Mouse (Mus musculus): ENCODE measurements at regions not wholly inside any gene's neighbourhood (a gene's known extent, or its start where the extent isn't known, plus 50 kb on each side); places are given as distances from the start of the nearest gene placed in this dataset.

GRCm38 (mm10) chr2:64706646-64707177, 318.1 kb downstream of the Grb14 start:
- no peak overlapping the region for H3K4me2 ChIP-seq (ENCODE audit: low read depth, low read length)
- WGBS = 95% methylated on average over 1 of the region's 1 CpGs
- no peaks in the 10 kb centered on the region for H3K36me3 ChIP-seq (replicated peaks; ENCODE audit: control insufficient read depth, insufficient read depth, low read depth, low read length)
- H3K27me3 ChIP-seq (ENCODE audit: control insufficient read depth, insufficient read depth, low read length) = no peaks in the 10 kb centered on the region
- no peak overlapping the region for H3K9ac ChIP-seq (replicated peaks; ENCODE audit: low read length)
- DNase-seq (ENCODE audit: low spot score) (no peak), ATAC-seq (replicated peaks; ENCODE audit: insufficient number of reproducible peaks, low FRiP score, low TSS enrichment, low read depth) (no peak)
- H3K27ac ChIP-seq (replicated peaks; ENCODE audit: low read depth, low read length) = no peak overlapping the region
- no peaks in the 10 kb centered on the region for H3K4me1 ChIP-seq (ENCODE audit: control insufficient read depth, insufficient read depth, low read length)
- no peaks in the 10 kb centered on the region for H3K9me3 ChIP-seq (replicated peaks; ENCODE audit: control insufficient read depth, low read length)
- no peak overlapping the region for H3K4me3 ChIP-seq (ENCODE audit: low read depth, low read length)

- ATAC-seq (replicated peaks; ENCODE audit: insufficient number of reproducible peaks, low FRiP score, low TSS enrichment, low read depth) (no peak), DNase-seq (ENCODE audit: low spot score) (no peak)
- H3K36me3 ChIP-seq (replicated peaks; ENCODE audit: control insufficient read depth, insufficient read depth, low read depth, low read length) = no peaks in the 10 kb centered on the region
- no peak overlapping the region for H3K27ac ChIP-seq (replicated peaks; ENCODE audit: low read depth, low read length)
- no peak overlapping the region for H3K4me2 ChIP-seq (ENCODE audit: low read depth, low read length)
- no peak overlapping the region for H3K9ac ChIP-seq (replicated peaks; ENCODE audit: low read length)
- WGBS = 81% methylated on average over 1 of the region's 1 CpGs
- no peaks in the 10 kb centered on the region for H3K27me3 ChIP-seq (ENCODE audit: control insufficient read depth, insufficient read depth, low read length)
- no peak overlapping the region for H3K4me3 ChIP-seq (ENCODE audit: low read depth, low read length)
- H3K4me1 ChIP-seq (ENCODE audit: control insufficient read depth, insufficient read depth, low read length) = no peaks in the 10 kb centered on the region
- H3K9me3 ChIP-seq (replicated peaks; ENCODE audit: control insufficient read depth, low read length) = no peaks in the 10 kb centered on the region
These were observed 328.8 kb downstream of the Grb14 start for GRCm38 (mm10) chr2:64695974-64696373.

GRCm38 (mm10) chr2:64691444-64691843, 333.3 kb downstream of the Grb14 start:
- 87% methylated on average over 1 of the region's 1 CpGs for WGBS
- ATAC-seq (replicated peaks; ENCODE audit: insufficient number of reproducible peaks, low FRiP score, low TSS enrichment, low read depth) (no peak), DNase-seq (ENCODE audit: low spot score) (no peak)
- no peaks in the 10 kb centered on the region for H3K27me3 ChIP-seq (ENCODE audit: control insufficient read depth, insufficient read depth, low read length)
- H3K4me2 ChIP-seq (ENCODE audit: low read depth, low read length) = no peak overlapping the region
- H3K36me3 ChIP-seq (replicated peaks; ENCODE audit: control insufficient read depth, insufficient read depth, low read depth, low read length) = no peaks in the 10 kb centered on the region
- H3K9ac ChIP-seq (replicated peaks; ENCODE audit: low read length) = no peak overlapping the region
- H3K4me1 ChIP-seq (ENCODE audit: control insufficient read depth, insufficient read depth, low read length) = no peaks in the 10 kb centered on the region
- H3K9me3 ChIP-seq (replicated peaks; ENCODE audit: control insufficient read depth, low read length) = no peaks in the 10 kb centered on the region
- H3K27ac ChIP-seq (replicated peaks; ENCODE audit: low read depth, low read length) = no peak overlapping the region
- H3K4me3 ChIP-seq (ENCODE audit: low read depth, low read length) = no peak overlapping the region

GRCm38 (mm10) chr2:64690996-64691395, 333.8 kb downstream of the Grb14 start:
- WGBS = 85% methylated on average over 3 of the region's 3 CpGs
- H3K4me2 ChIP-seq (ENCODE audit: low read depth, low read length) = no peak overlapping the region

GRCm38 (mm10) chr2:64686781-64687180, 338.0 kb downstream of the Grb14 start:
- WGBS = 89% methylated on average over 8 of the region's 8 CpGs

More at GRCm38 (mm10) chr2:64690996-64691395, 333.8 kb downstream of the Grb14 start:
- H3K4me3 ChIP-seq (ENCODE audit: low read depth, low read length) = no peak overlapping the region
- no peaks in the 10 kb centered on the region for H3K4me1 ChIP-seq (ENCODE audit: control insufficient read depth, insufficient read depth, low read length)
- no peak overlapping the region for H3K9ac ChIP-seq (replicated peaks; ENCODE audit: low read length)
- no peaks in the 10 kb centered on the region for H3K27me3 ChIP-seq (ENCODE audit: control insufficient read depth, insufficient read depth, low read length)
- DNase-seq (ENCODE audit: low spot score) = no peak
- no peak for ATAC-seq (replicated peaks; ENCODE audit: insufficient number of reproducible peaks, low FRiP score, low TSS enrichment, low read depth)
- no peaks in the 10 kb centered on the region for H3K36me3 ChIP-seq (replicated peaks; ENCODE audit: control insufficient read depth, insufficient read depth, low read depth, low read length)
- no peak overlapping the region for H3K27ac ChIP-seq (replicated peaks; ENCODE audit: low read depth, low read length)
- H3K9me3 ChIP-seq (replicated peaks; ENCODE audit: control insufficient read depth, low read length) = no peaks in the 10 kb centered on the region

GRCm38 (mm10) chr2:64649614-64650013, 375.2 kb downstream of the Grb14 start:
- WGBS = 83% methylated on average over 1 of the region's 1 CpGs
- Histone ChIP-seq H3K4me2 (ENCODE audit: low read depth, low read length) (no peak overlapping the region), H3K27ac (replicated peaks; ENCODE audit: low read depth, low read length) (no peak overlapping the region), H3K9ac (replicated peaks; ENCODE audit: low read length) (no peak overlapping the region), H3K9me3 (replicated peaks; ENCODE audit: control insufficient read depth, low read length) (no peaks in the 10 kb centered on the region), H3K4me3 (ENCODE audit: low read depth, low read length) (no peak overlapping the region), H3K27me3 (ENCODE audit: control insufficient read depth, insufficient read depth, low read length) (no peaks in the 10 kb centered on the region), H3K36me3 (replicated peaks; ENCODE audit: control insufficient read depth, insufficient read depth, low read depth, low read length) (no peaks in the 10 kb centered on the region), H3K4me1 (ENCODE audit: control insufficient read depth, insufficient read depth, low read length) (no peaks in the 10 kb centered on the region)
- no peak for ATAC-seq (replicated peaks; ENCODE audit: insufficient number of reproducible peaks, low FRiP score, low TSS enrichment, low read depth)
- DNase-seq (ENCODE audit: low spot score) = no peak

More at GRCm38 (mm10) chr2:64686781-64687180, 338.0 kb downstream of the Grb14 start:
- Histone ChIP-seq H3K4me1 (ENCODE audit: control insufficient read depth, insufficient read depth, low read length) (no peaks in the 10 kb centered on the region), H3K4me2 (ENCODE audit: low read depth, low read length) (no peak overlapping the region), H3K4me3 (ENCODE audit: low read depth, low read length) (no peak overlapping the region), H3K9ac (replicated peaks; ENCODE audit: low read length) (no peak overlapping the region), H3K27me3 (ENCODE audit: control insufficient read depth, insufficient read depth, low read length) (no peaks in the 10 kb centered on the region), H3K9me3 (replicated peaks; ENCODE audit: control insufficient read depth, low read length) (no peaks in the 10 kb centered on the region), H3K27ac (replicated peaks; ENCODE audit: low read depth, low read length) (no peak overlapping the region), H3K36me3 (replicated peaks; ENCODE audit: control insufficient read depth, insufficient read depth, low read depth, low read length) (no peaks in the 10 kb centered on the region)
- DNase-seq (ENCODE audit: low spot score) (no peak), ATAC-seq (replicated peaks; ENCODE audit: insufficient number of reproducible peaks, low FRiP score, low TSS enrichment, low read depth) (no peak)

- H3K36me3 ChIP-seq (replicated peaks; ENCODE audit: control insufficient read depth, insufficient read depth, low read depth, low read length) = no peaks in the 10 kb centered on the region
- no peaks in the 10 kb centered on the region for H3K9me3 ChIP-seq (replicated peaks; ENCODE audit: control insufficient read depth, low read length)
- no peak overlapping the region for H3K9ac ChIP-seq (replicated peaks; ENCODE audit: low read length)
- no peaks in the 10 kb centered on the region for H3K27me3 ChIP-seq (ENCODE audit: control insufficient read depth, insufficient read depth, low read length)
- ATAC-seq (replicated peaks; ENCODE audit: insufficient number of reproducible peaks, low FRiP score, low TSS enrichment, low read depth) (no peak), DNase-seq (ENCODE audit: low spot score) (no peak)
- H3K27ac ChIP-seq (replicated peaks; ENCODE audit: low read depth, low read length) = no peak overlapping the region
- WGBS = 90% methylated on average over 2 of the region's 2 CpGs
- H3K4me2 ChIP-seq (ENCODE audit: low read depth, low read length) = no peak overlapping the region
- no peaks in the 10 kb centered on the region for H3K4me1 ChIP-seq (ENCODE audit: control insufficient read depth, insufficient read depth, low read length)
- H3K4me3 ChIP-seq (ENCODE audit: low read depth, low read length) = no peak overlapping the region
These were observed 407.9 kb downstream of the Grb14 start for GRCm38 (mm10) chr2:64616931-64617330.

GRCm38 (mm10) chr2:64606864-64607263, 417.9 kb downstream of the Grb14 start:
- no peak for ATAC-seq (replicated peaks; ENCODE audit: insufficient number of reproducible peaks, low FRiP score, low TSS enrichment, low read depth)

More at GRCm38 (mm10) chr2:64606864-64607263, 417.9 kb downstream of the Grb14 start:
- Histone ChIP-seq H3K9me3 (replicated peaks; ENCODE audit: control insufficient read depth, low read length) (no peaks in the 10 kb centered on the region), H3K27me3 (ENCODE audit: control insufficient read depth, insufficient read depth, low read length) (no peaks in the 10 kb centered on the region), H3K36me3 (replicated peaks; ENCODE audit: control insufficient read depth, insufficient read depth, low read depth, low read length) (no peaks in the 10 kb centered on the region), H3K4me2 (ENCODE audit: low read depth, low read length) (no peak overlapping the region), H3K4me1 (ENCODE audit: control insufficient read depth, insufficient read depth, low read length) (no peaks in the 10 kb centered on the region), H3K27ac (replicated peaks; ENCODE audit: low read depth, low read length) (no peak overlapping the region), H3K9ac (replicated peaks; ENCODE audit: low read length) (no peak overlapping the region), H3K4me3 (ENCODE audit: low read depth, low read length) (no peak overlapping the region)
- 85% methylated on average over 1 of the region's 1 CpGs for WGBS
- DNase-seq (ENCODE audit: low spot score) = no peak

All from embryonic facial prominence, embryonic 11.5 days (tissue).